Mouse (Mus musculus) neural tube, embryonic 14.5 days (tissue): ENCODE data around the gene Prkn. TPM values are rescaled to one million over a fixed set of nuclear protein-coding genes. Genes with fewer than 3 reads are reported as not detected.

ENCODE experiments used
- ATAC-seq: fragments of 200-750 bp; cut with Nextera tagmentation; 2 replicates; pipeline ENCODE4 v1.8.0; 2017; ENCODE audit warnings: low read depth, mild to moderate bottlenecking, moderate TSS enrichment, moderate library complexity
- H3K27ac ChIP-seq: fragments of 300-500 bp; sonication (generic); 2 replicates; pipeline ENCODE4 v1.5.1; 2014; ENCODE audit warnings: low read depth, mild to moderate bottlenecking, control low read depth, low read length, moderate library complexity, mixed read lengths
- H3K27me3 ChIP-seq: fragments of 300-500 bp; sonication (generic); 2 replicates; pipeline ENCODE4 v1.6.1; 2014; ENCODE audit warnings: low read length; ENCODE audit not compliant: control insufficient read depth, insufficient read depth
- H3K36me3 ChIP-seq: fragments of 300-500 bp; sonication (generic); 2 replicates; pipeline ENCODE4 v1.6.1; 2014; ENCODE audit warnings: low read length, mixed read lengths; ENCODE audit not compliant: control insufficient read depth, insufficient read depth
- H3K4me1 ChIP-seq: fragments of 300-500 bp; sonication (generic); 2 replicates; pipeline ENCODE4 v1.6.1; 2014; ENCODE audit warnings: low read length; ENCODE audit not compliant: control insufficient read depth, insufficient read depth
- H3K4me2 ChIP-seq: fragments of 300-500 bp; sonication (generic); 2 replicates; pipeline ENCODE4 v1.6.1; 2014; ENCODE audit warnings: mild to moderate bottlenecking, low read depth, low read length, control low read depth
- H3K4me3 ChIP-seq: fragments of 300-500 bp; sonication (generic); 2 replicates; pipeline ENCODE4 v1.5.1; 2014; ENCODE audit warnings: low read depth, low read length, control low read depth, mixed read lengths
- H3K9ac ChIP-seq: fragments of 300-500 bp; sonication (generic); replicated peaks from 2 replicates; pipeline ENCODE4 v1.6.1; 2014; ENCODE audit warnings: low read depth, mild to moderate bottlenecking, control low read depth, low read length, mixed read lengths
- H3K9me3 ChIP-seq: fragments of 300-500 bp; sonication (generic); 2 replicates; pipeline ENCODE4 v1.6.1; 2016; ENCODE audit warnings: low read length; ENCODE audit not compliant: control insufficient read depth
- WGBS: fragments of 180-500 bp; shearing (Covaris S2); extraction: QIAGEN DNeasy Blood & Tissue Kit; methylation state at CpG from one replicate; pipeline ENCODE4 v1.1.7; 2014; 5-methylcytosine and 5-hydroxymethylcytosine counted together
- polyA plus RNA-seq: library from polyadenylated mRNA; unstranded; fragments of >200 nt; fragmentation: Nextera tagmentation; extraction: Ambion mirVana; gene quantifications from 2 replicates; pipeline ENCODE4 v1.2.1, GENCODE M21; 2014

The Prkn gene
- polyA plus RNA-seq, 1 experiment from 2014 or later, result 7.3 TPM

DNA sequence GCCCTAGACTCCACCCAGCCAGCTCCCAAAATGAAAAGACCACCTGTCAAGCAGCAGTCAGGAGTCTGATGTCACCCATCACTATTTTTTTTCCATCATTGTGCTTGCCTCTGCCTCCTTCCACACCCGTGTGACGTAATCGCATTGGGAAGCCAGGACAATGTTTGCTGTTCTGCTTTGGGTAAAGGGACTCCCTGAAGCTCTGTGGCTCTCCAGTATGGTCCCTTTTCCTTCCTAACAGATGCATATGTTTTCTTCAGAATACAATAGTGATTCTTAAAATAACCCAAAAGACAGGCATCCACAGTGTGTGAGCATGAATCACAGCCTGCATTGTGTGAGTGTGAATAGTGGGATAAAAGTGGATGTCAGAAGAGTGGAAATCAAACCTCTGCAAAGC is 1222.7 kb downstream of the Prkn start:
- no peak overlapping the region for H3K9ac ChIP-seq
- H3K36me3 ChIP-seq, result no peaks in the 10 kb centered on the region
- no peak overlapping the region for H3K27ac ChIP-seq
- no peak for ATAC-seq
- no peak overlapping the region for H3K4me2 ChIP-seq
- H3K4me1 ChIP-seq, result no peaks in the 10 kb centered on the region
- H3K9me3 ChIP-seq, result no peaks in the 10 kb centered on the region; the same call in 1 of the 2 replicates
- 68% methylated on average over 3 of the region's 3 CpGs for WGBS
- H3K27me3 ChIP-seq, result no peaks in the 10 kb centered on the region
- H3K4me3 ChIP-seq, result no peak overlapping the region

DNA sequence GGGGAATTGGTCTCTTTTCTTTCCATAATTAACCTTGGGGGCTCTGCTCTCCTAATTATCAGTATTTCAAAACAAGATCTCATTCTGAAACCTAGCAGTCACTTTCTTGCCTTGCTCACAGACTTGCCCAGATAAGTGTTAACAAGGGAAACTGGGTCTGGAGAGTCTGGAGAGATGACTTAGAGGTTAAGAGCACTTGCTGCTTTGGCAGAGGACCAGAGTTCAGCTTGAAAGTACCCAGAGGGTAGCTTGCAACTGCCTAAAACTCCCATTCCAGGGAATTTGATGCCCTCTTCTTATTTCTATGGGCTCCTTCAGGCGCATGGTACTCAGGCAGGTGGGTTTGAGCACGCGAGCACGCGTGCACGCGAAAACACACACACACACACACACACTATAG is 1223.3 kb downstream of the Prkn start:
- no peaks in the 10 kb centered on the region for H3K4me1 ChIP-seq
- H3K9me3 ChIP-seq, result no peaks in the 10 kb centered on the region; the same call in 1 of the 2 replicates
- no peak for ATAC-seq
- 95% methylated on average over 7 of the region's 7 CpGs for WGBS
- H3K4me2 ChIP-seq, result no peak overlapping the region
- H3K27ac ChIP-seq, result no peak overlapping the region
- H3K9ac ChIP-seq, result no peak overlapping the region
- H3K27me3 ChIP-seq, result no peaks in the 10 kb centered on the region
- H3K36me3 ChIP-seq, result no peaks in the 10 kb centered on the region
- H3K4me3 ChIP-seq, result no peak overlapping the region

DNA sequence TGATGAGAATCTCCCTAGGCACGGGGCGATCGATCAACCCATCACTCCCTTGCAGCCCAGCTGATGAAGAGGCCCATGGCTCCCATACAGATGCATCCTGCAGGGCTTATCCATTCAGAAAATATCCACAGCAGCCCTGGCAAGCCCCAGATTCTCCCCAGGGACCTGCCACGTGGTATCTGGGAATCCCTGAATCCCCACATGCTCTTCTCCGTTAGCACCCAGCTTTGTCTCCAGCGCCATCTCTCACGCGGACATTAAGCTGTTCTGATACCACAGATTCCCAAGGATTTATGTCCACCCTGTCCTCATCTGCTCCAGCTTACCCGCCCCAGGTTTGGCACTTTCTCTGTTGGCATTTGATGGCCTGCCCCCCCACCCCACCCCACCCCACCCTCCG is 1225.9 kb downstream of the Prkn start:
- Histone ChIP-seq H3K36me3 (no peaks in the 10 kb centered on the region), H3K9ac (no peak overlapping the region), H3K4me3 (no peak overlapping the region), H3K27me3 (no peaks in the 10 kb centered on the region), H3K27ac (no peak overlapping the region), H3K4me1 (no peaks in the 10 kb centered on the region), H3K4me2 (no peak overlapping the region), H3K9me3 (no peaks in the 10 kb centered on the region; the same call in 1 of the 2 replicates)
- WGBS, result 52% methylated on average over 10 of the region's 10 CpGs
- ATAC-seq, result no peak

DNA sequence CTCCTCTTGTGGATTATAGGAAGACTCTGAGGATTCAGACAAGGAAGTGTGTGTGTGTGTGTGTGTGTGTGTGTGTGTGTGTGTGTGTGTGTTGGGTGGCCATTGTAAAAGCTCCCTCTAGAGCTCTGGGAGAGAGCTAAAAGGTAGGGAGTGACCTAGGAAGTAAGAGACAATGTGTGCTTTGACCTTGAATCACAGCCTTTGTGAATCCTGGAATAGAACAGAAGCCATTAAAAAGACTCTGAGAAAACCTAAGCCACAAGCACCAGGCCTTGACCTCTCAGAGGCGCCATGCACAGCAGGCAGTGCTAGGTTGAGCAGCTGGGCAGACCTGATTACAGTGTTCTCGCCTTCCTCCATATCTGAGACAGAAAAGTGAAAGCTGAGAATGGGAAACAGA is 1236.6 kb downstream of the Prkn start:
- Histone ChIP-seq H3K9ac (no peak overlapping the region), H3K4me2 (no peak overlapping the region), H3K27me3 (no peaks in the 10 kb centered on the region), H3K36me3 (no peaks in the 10 kb centered on the region), H3K4me3 (no peak overlapping the region), H3K4me1 (no peaks in the 10 kb centered on the region), H3K27ac (no peak overlapping the region), H3K9me3 (no peaks in the 10 kb centered on the region)
- no peak for ATAC-seq
- whole genome bisulfite sequencing, result 35% methylated on average over 2 of the region's 2 CpGs

DNA sequence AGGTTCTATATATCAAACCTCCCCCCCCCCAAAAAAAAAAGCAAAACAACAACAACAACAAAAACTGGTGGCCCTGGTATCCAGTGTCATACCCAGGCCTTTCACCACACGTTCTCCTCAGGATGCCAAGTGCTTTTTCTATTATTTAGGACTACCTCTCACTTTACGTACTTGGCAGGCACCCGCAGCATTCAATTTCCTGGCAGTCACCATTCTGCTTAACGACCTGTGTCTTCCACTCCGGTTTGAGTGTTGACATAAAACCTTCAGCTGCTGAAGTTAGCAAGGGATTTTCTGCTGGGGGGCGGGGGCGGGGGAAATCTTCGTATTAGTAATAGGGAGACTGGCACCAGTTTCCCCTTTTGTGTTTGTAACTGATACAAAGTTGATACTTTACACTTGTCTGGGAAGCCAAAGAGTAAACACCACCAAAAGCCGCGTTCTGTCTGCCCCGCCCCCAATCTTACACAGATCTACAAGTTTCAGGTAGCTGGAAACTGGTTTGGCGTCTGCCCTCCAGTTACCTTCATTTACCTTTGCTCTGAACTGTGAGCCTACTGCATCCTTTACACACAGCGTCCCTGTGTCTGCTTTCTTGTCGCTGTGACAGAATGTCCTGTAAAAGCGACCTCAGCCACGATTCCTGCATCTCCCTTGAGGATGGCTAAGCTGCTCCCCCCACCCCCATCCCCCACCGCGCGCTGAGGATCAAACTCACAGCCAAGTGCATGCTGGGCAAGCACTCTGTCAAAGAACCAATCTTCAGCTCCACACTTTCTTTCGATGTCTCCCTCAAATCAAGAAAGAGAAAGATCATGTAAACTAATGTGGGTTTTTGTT is 1240.7 kb downstream of the Prkn start:
- no peaks in the 10 kb centered on the region for H3K27me3 ChIP-seq
- no peaks in the 10 kb centered on the region for H3K36me3 ChIP-seq

DNA sequence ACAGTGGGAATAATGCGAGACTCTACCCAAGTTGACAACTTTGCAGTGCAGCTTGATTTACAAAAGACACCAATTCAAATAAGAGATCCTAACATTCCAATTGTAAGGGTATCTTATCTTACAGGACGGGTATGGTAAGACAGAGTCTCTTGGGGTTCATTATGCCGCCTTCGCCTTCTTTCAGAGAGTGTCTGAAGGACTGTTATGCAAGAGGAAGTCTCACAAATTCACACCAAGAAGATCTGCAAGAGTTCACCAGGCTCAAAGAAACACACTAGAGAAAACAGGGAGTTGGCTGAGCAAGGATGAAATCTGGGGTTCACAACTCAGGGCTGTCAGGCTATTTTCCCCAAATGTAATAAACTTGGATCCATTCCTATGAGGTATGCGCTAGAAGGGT is 1242.0 kb downstream of the Prkn start:
- 90% methylated on average over 5 of the region's 5 CpGs for WGBS

More for the DNA sequence above, 1240.7 kb downstream of the Prkn start:
- no peak overlapping the region for H3K27ac ChIP-seq
- ATAC-seq, result no peak
- no peaks in the 10 kb centered on the region for H3K4me1 ChIP-seq
- H3K4me3 ChIP-seq, result no peak overlapping the region
- WGBS, result 50% methylated on average over 20 of the region's 20 CpGs
- no peak overlapping the region for H3K4me2 ChIP-seq
- no peaks in the 10 kb centered on the region for H3K9me3 ChIP-seq
- no peak overlapping the region for H3K9ac ChIP-seq

DNA sequence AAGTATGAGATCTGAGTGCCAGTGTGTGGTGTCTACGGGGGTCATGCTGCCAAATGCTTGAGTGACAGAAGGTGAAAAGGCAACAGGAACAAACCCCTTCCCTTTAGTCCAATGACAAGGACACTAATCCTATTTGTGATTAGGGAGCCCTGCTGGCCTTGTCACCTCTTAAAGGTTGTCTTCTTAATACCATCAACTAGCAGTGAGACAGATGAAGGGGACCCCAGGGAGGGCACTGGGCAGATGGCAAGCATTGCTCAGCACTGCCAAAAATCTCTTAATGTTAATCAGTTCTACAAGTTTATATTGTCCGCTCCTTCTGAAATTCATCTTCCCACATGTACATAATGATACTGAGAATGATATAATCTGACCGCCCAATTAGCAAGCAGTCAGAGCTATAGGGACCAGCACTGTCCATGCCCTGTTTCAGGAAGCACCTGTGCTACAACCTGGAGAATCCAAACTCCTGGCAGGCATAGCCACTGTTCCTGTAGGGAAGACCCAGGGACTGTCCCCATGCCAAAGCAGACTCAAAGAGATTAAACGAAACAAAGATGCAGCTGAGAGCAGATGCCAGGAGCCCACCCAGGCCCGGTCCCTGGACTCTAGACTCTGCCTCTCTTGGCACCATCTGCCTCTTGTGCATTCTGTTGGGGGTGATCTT is 1250.2 kb downstream of the Prkn start:
- no peaks in the 10 kb centered on the region for H3K27me3 ChIP-seq
- no peaks in the 10 kb centered on the region for H3K9me3 ChIP-seq
- H3K36me3 ChIP-seq, result no peaks in the 10 kb centered on the region
- no peak overlapping the region for H3K27ac ChIP-seq
- no peaks in the 10 kb centered on the region for H3K4me1 ChIP-seq
- H3K4me2 ChIP-seq, result no peak overlapping the region
- no peak overlapping the region for H3K9ac ChIP-seq
- H3K4me3 ChIP-seq, result no peak overlapping the region
- 77% methylated on average over 5 of the region's 5 CpGs for WGBS
- no peak for ATAC-seq

More for the DNA sequence above, 1242.0 kb downstream of the Prkn start:
- H3K9ac ChIP-seq, result no peak overlapping the region
- H3K27me3 ChIP-seq, result no peaks in the 10 kb centered on the region
- no peaks in the 10 kb centered on the region for H3K36me3 ChIP-seq
- no peak overlapping the region for H3K27ac ChIP-seq
- no peak overlapping the region for H3K4me3 ChIP-seq
- no peak for ATAC-seq
- no peaks in the 10 kb centered on the region for H3K9me3 ChIP-seq
- no peak overlapping the region for H3K4me2 ChIP-seq
- H3K4me1 ChIP-seq, result no peaks in the 10 kb centered on the region

DNA sequence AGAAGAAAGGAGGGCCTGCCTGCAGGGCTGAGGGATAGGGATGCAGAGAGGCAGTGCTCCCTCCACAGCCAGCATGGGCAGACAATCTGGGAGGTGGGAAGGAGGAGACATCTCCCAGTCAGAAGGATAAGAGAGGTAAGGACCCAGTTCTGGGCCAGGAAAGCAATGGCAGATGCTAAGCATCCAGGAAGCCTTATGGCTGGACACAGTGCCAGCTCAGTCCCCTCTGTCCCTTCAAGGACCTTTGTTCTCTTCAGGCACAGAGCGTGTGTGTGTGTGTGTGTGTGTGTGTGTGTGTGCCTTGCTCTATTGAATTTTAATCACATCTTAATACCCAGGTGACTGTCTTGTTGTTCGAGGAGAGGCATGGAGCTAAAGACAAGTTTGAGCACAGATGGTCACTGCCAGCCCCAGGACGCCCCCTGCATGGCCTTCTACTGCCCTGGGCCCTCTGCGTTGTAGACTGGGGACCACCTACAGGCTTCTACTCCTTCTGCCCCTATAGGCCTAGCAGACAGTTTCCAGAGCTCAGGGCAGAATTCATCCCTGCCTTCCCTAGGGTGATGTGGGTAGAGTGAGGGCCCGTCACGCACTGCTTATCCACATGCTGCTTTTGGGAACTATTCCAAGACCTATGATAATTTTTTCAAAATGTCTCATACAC is 1252.8 kb downstream of the Prkn start:
- Histone ChIP-seq H3K9ac (no peak overlapping the region), H3K27ac (no peak overlapping the region), H3K27me3 (no peaks in the 10 kb centered on the region), H3K4me2 (no peak overlapping the region), H3K4me3 (no peak overlapping the region), H3K36me3 (no peaks in the 10 kb centered on the region), H3K9me3 (no peaks in the 10 kb centered on the region), H3K4me1 (no peaks in the 10 kb centered on the region)
- WGBS, result 69% methylated on average over 6 of the region's 6 CpGs
- no peak for ATAC-seq

DNA sequence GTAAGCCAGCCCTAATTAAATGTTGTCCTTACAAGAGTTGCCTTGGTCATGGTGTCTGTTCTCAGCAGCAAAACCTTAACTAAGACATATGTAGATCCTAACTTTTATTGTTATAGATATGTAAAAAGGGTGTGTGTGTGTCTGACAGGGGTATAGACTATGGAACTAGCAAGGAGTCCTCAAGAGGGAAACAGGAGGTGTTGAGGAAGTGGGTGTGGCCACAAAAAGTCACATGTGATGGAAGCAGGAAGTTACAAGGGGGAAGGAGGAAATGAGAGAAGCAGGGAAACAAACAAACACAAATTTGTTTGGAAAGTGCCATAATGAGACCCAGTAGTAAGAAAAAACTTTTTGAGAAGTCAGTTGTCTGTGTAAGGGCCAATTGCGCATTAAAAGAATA is 1253.8 kb downstream of the Prkn start:
- WGBS, result 94% methylated on average over 1 of the region's 1 CpGs
- Histone ChIP-seq H3K27ac (no peak overlapping the region), H3K9me3 (no peaks in the 10 kb centered on the region), H3K4me3 (no peak overlapping the region), H3K4me2 (no peak overlapping the region), H3K9ac (no peak overlapping the region), H3K4me1 (no peaks in the 10 kb centered on the region), H3K36me3 (no peaks in the 10 kb centered on the region), H3K27me3 (no peaks in the 10 kb centered on the region)
- ATAC-seq, result no peak
